Comparison of ENCODE assay signal across 10 mouse cellular contexts in the genomic region with DNA sequence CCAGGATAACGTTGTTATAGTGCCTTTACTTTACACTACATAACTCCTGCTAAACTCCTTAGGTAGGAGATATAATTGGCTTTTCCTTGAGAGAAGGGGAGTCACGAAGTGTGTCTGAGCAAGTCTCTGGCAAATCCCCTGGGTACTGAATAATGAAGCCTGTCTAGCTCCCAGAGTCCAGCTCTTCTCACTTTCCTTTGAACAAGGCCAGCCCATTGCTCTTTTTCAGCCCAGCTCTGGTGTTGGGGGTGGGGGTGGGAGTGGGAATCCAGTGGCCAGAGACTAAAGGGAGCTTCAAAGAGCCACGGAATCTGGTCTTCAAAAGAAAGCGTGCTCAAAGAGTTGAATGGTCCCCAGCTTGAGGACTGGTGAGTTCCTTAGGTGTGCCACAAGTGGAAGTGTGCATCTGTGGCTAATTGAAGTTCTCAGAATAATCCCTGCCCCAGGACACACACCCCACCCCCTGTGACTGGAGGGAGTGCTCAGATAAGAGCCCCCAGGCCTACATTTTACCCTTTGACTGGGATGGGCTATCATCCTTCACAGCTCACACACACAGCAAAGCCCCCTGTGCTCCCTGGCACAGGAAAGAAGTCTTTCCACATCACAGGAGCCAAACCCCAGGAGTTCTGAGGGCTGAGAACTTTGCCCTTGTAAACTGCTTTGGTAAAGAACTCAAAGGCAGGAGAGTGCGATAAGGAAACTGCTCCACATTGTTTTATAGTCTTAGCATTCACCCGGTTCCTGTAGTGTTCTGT. TPM values are rescaled to one million over a fixed set of nuclear protein-coding genes. Genes with fewer than 3 reads are reported as not detected.
DNase-seq lines count a peak whose midpoint lies in the region; ATAC-seq and TF ChIP-seq lines count a peak whose summit lies in the region.
"Had no signal": no experiment of that assay in that cellular context is flagged by ENCODE, and none has a peak within 500 bp of the region (broad histone marks: within the 10 kb centered on the region; RNA-seq: fewer than 3 reads in every experiment).

No protein-coding gene starts in this region.

- H3K4me2 ChIP-seq in lung, postnatal 0 days (replicated peaks; ENCODE audit: low read depth, low read length): no peak overlapping the region

- no peak overlapping the region for H3K4me3 ChIP-seq in lung, postnatal 0 days (ENCODE audit: low read depth, low read length)
- H3K4me3 ChIP-seq in midbrain, embryonic 10.5 days: no peak overlapping the region

- ATAC-seq in lung, postnatal 0 days: no peak

- TF ChIP-seq CTCF in lung, postnatal 0 days (IDR thresholded peaks at IDR 0.05): no peak

- WGBS in lung, postnatal 0 days: 41% methylated on average over 6 of the region's 6 CpGs
- 14% methylated on average over 6 of the region's 6 CpGs for WGBS in midbrain, embryonic 10.5 days

- peak; percentile 19 for DNase-seq in embryo, embryonic 10.5 days (ENCODE audit: low spot score)
- DNase-seq in embryo, embryonic 9.5 days (ENCODE audit: extremely low spot score): no peak
- no peak for DNase-seq in lung, postnatal 0 days (ENCODE audit: low spot score)
- DNase-seq in lung, postnatal 36 days: no peak
- peak; percentile 28 for DNase-seq in midbrain, embryonic 10.5 days (ENCODE audit: low spot score)
- DNase-seq in yolk sac, embryonic 10.5 days (ENCODE audit: low spot score): peak; percentile 55
- DNase-seq in layer of hippocampus, adult 18-20 months (ENCODE audit: low spot score in 2 of 2): no peak
- DNase-seq in right cerebral cortex, postnatal 14 days: no peak
- DNase-seq: cerebellum, adult 11 months; heart, postnatal 4 days had no signal

- H3K9me3 ChIP-seq in lung, postnatal 0 days (ENCODE audit: low read length): no peaks in the 10 kb centered on the region
- no peaks in the 10 kb centered on the region for H3K9me3 ChIP-seq in midbrain, embryonic 10.5 days (replicated peaks)

- H3K36me3 ChIP-seq in lung, postnatal 0 days (ENCODE audit: insufficient read depth, low read length): no peaks in the 10 kb centered on the region
- no peaks in the 10 kb centered on the region for H3K36me3 ChIP-seq in midbrain, embryonic 10.5 days

- no peaks in the 10 kb centered on the region for H3K27me3 ChIP-seq in lung, postnatal 0 days (replicated peaks; ENCODE audit: insufficient read depth, low read length)
- peaks cover 18% of the 10 kb centered on the region for H3K27me3 ChIP-seq in midbrain, embryonic 10.5 days (ENCODE audit: low read depth, poor library complexity, severe bottlenecking)

- H3K27ac ChIP-seq in lung, postnatal 0 days (ENCODE audit: low read length): 0 out of 2 replicates have a peak overlapping the region, but pooled peaks have one; percentile 26
- H3K27ac ChIP-seq in midbrain, embryonic 10.5 days (replicated peaks): peak overlapping the region; percentile 33; the same call in 1 of the 2 replicates

- no peak overlapping the region for H3K9ac ChIP-seq in lung, postnatal 0 days (replicated peaks; ENCODE audit: low read depth)

- H3K4me1 ChIP-seq in lung, postnatal 0 days (ENCODE audit: insufficient read depth, low read depth, low read length): no peaks in the 10 kb centered on the region
- peaks cover 19% of the 10 kb centered on the region for H3K4me1 ChIP-seq in midbrain, embryonic 10.5 days

- no peak for TF ChIP-seq EP300 in lung, postnatal 0 days (IDR thresholded peaks at IDR 0.05)

RNA-seq across cellular contexts. Expression of gene Rreb1, which starts 24.2 kb away (rescaled TPM):
- 10.0 and 11.2 TPM in 2 replicates for polyA plus RNA-seq in lung, postnatal 0 days (2015; fragmentation: Nextera tagmentation; extraction: Ambion mirVana)
- 4.5 and 4.8 TPM in 2 replicates for polyA plus RNA-seq in midbrain, embryonic 10.5 days (2016; fragmentation: Nextera tagmentation; extraction: Ambion mirVana)
- total RNA-seq in layer of hippocampus, adult 18-20 months (2021): 10 to 100 TPM; 75.1 to 85.3 TPM

Comparison
In these comparisons a context has a peak if more than half of its experiments do, and no peak if none do; other contexts are left out.
1. DNase-seq: peak in embryo, embryonic 10.5 days (single experiment), midbrain, embryonic 10.5 days (single experiment) and yolk sac, embryonic 10.5 days (single experiment); none in embryo, embryonic 9.5 days (single experiment), lung, postnatal 0 days (single experiment), lung, postnatal 36 days (single experiment), layer of hippocampus, adult 18-20 months (0 of 2) and right cerebral cortex, postnatal 14 days (single experiment).